Mouse (Mus musculus) midbrain, embryonic 13.5 days (tissue): ENCODE measurements around the gene Olfr107. TPM values are rescaled to one million over a fixed set of nuclear protein-coding genes. Genes with fewer than 3 reads are reported as not detected.

Source experiments
- ATAC-seq: fragments of 200-750 bp; cut with Nextera tagmentation; 2 replicates; pipeline ENCODE4 v1.8.0; 2017; ENCODE audit warnings: mild to moderate bottlenecking, moderate TSS enrichment, moderate library complexity
- H3K27ac ChIP-seq: fragments of 300-500 bp; sonication (generic); 2 replicates; pipeline ENCODE4 v1.5.1; 2015; ENCODE audit warnings: inconsistent platforms, mild to moderate bottlenecking, moderate library complexity
- H3K27me3 ChIP-seq: fragments of 300-500 bp; sonication (generic); 2 replicates; pipeline ENCODE4 v1.6.1; 2015; ENCODE audit warnings: mild to moderate bottlenecking, inconsistent platforms
- H3K36me3 ChIP-seq: fragments of 300-500 bp; sonication (generic); 2 replicates; pipeline ENCODE4 v1.6.1; 2015; ENCODE audit warnings: mild to moderate bottlenecking, inconsistent platforms
- H3K4me1 ChIP-seq: fragments of 300-500 bp; sonication (generic); replicated peaks from 2 replicates; pipeline ENCODE4 v1.6.1; 2015; ENCODE audit warnings: inconsistent platforms
- H3K4me2 ChIP-seq: fragments of 300-500 bp; sonication (generic); replicated peaks from 2 replicates; pipeline ENCODE4 v1.6.1; 2015; ENCODE audit warnings: moderate library complexity, mild to moderate bottlenecking, inconsistent platforms
- H3K4me3 ChIP-seq: fragments of 300-500 bp; sonication (generic); replicated peaks from 2 replicates; pipeline ENCODE4 v1.5.1; 2015; ENCODE audit warnings: mild to moderate bottlenecking, inconsistent platforms
- H3K9ac ChIP-seq: fragments of 300-500 bp; sonication (generic); replicated peaks from 2 replicates; pipeline ENCODE4 v1.6.1; 2015; ENCODE audit warnings: mild to moderate bottlenecking, inconsistent platforms
- H3K9me3 ChIP-seq: fragments of 300-500 bp; sonication (generic); 2 replicates; pipeline ENCODE4 v1.6.1; 2016; ENCODE audit warnings: mild to moderate bottlenecking, inconsistent platforms
- WGBS: fragments of 180-500 bp; shearing (Covaris S2); methylation state at CpG from one replicate; pipeline ENCODE4 v1.1.7; 2015; 5-methylcytosine and 5-hydroxymethylcytosine counted together
- polyA plus RNA-seq: library from polyadenylated mRNA; unstranded; fragments of >200 nt; fragmentation: Nextera tagmentation; extraction: Ambion mirVana; gene quantifications from 2 replicates; pipeline ENCODE4 v1.2.1, GENCODE M21; 2015

Olfr107 gene
- polyA plus RNA-seq: not detected in 2 replicates

DNA sequence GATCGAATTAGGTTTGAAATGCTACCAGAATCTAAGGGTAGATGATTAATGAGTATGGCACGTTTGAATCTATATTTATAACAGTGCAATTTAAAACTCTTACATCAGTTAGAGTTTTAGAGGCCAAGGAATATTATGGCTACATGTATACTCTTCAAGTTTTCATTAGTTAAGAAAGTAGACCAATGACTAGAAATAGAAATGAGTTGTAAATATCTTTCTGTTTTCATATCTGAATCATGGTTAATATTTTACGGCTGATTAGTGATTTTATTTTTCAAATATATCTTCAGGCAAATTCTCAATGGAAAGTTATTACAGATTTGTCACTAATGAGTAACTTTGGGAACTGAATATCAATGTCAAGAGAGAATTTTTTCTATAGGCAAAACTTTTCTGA lies at the start of gene Olfr107:
TSS of gene Olfr107 (plus strand) at position 301 of the 400 bp plus-strand sequence.
- Histone ChIP-seq H3K4me1 (no peaks in the 10 kb centered on the region), H3K27ac (no peak within 1 kb of the TSS), H3K9ac (no peak within 1 kb of the TSS), H3K4me3 (no peak within 1 kb of the TSS), H3K9me3 (no peaks in the 10 kb centered on the region), H3K27me3 (no peaks in the 10 kb centered on the region), H3K4me2 (no peak within 1 kb of the TSS), H3K36me3 (no peaks in the 10 kb centered on the region)
- ATAC-seq: no peak
- WGBS: 84% methylated on average over 3 of the region's 3 CpGs

DNA sequence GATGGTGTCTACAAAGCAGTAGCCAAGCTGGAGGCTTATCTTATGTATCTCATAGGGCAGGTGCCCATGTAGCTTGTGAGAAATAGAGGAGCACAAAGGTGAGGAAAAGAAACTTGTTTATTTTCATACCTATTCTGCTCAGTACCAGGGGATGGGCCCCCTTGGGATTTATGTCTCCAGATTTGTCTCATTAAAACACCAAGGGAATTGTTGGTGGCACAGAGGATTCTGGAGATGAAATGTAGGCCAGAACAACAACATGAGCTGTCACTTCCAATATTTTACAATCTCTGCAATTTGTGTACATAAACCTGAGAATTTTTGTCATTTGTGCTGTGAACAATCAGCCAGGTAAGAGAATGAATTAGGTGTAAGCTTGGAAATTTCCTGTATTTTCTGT lies 39.7 kb upstream of the Olfr107 start, which contains the start of gene Olfr104-ps:
TSS of gene Olfr104-ps (plus strand) at position 301 of the 400 bp plus-strand sequence.
- H3K9me3 ChIP-seq: no peaks in the 10 kb centered on the region
- H3K4me1 ChIP-seq: no peaks in the 10 kb centered on the region
- H3K4me3 ChIP-seq: no peak within 1 kb of the TSS
- ATAC-seq: no peak
- no peaks in the 10 kb centered on the region for H3K36me3 ChIP-seq
- H3K9ac ChIP-seq: no peak within 1 kb of the TSS
- H3K27ac ChIP-seq: no peak within 1 kb of the TSS
- H3K27me3 ChIP-seq: no peaks in the 10 kb centered on the region
- H3K4me2 ChIP-seq: no peak within 1 kb of the TSS

DNA sequence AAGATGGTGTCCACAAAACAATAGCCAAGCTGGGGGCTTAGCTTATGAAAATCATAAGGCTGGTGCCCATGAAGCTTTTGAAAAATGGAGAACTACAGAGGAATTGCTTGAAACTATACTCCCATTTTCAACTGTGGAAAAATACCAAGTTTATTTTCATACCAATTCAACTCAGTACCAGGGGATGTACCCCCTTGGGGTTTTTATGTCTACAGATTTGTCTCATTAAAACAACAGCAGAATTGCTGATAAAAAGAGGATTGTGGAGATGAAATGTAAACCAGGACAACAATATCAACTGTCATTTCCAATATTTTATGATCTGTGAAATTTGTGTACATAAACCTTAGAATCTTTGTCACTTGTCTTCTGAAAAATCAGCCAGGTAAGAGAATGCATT lies 20.3 kb upstream of the Olfr107 start, which contains the start of gene Olfr105-ps:
TSS of gene Olfr105-ps (plus strand) at position 301 of the 400 bp plus-strand sequence.
- no peak within 1 kb of the TSS for H3K4me2 ChIP-seq
- ATAC-seq: no peak
- H3K36me3 ChIP-seq: no peaks in the 10 kb centered on the region
- H3K27ac ChIP-seq: no peak within 1 kb of the TSS
- no peaks in the 10 kb centered on the region for H3K4me1 ChIP-seq
- no peaks in the 10 kb centered on the region for H3K9me3 ChIP-seq
- H3K27me3 ChIP-seq: no peaks in the 10 kb centered on the region
- no peak within 1 kb of the TSS for H3K9ac ChIP-seq
- no peak within 1 kb of the TSS for H3K4me3 ChIP-seq

DNA sequence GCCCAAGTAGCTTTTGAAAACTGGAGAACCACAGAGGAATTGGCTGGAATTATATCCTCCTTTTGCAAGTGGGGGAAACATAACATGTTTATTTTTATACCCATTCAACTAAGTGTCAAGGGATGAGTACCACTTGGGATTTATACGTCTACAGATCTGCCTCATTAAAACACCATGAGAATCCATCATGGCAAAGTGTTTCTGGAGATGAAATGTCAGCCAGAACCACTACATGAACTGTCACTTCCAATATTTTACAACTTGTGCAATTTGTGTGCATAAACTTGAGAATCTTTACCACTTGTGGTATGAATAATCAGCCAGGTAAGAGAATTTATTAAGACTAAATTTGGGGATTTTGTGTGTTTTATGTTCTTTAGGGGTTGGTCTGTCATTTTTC lies 8.9 kb upstream of the Olfr107 start, which contains the start of gene Olfr106-ps:
TSS of gene Olfr106-ps (plus strand) at position 301 of the 400 bp plus-strand sequence.
- ATAC-seq: no peak
- WGBS: 71% methylated on average over 1 of the region's 1 CpGs

DNA sequence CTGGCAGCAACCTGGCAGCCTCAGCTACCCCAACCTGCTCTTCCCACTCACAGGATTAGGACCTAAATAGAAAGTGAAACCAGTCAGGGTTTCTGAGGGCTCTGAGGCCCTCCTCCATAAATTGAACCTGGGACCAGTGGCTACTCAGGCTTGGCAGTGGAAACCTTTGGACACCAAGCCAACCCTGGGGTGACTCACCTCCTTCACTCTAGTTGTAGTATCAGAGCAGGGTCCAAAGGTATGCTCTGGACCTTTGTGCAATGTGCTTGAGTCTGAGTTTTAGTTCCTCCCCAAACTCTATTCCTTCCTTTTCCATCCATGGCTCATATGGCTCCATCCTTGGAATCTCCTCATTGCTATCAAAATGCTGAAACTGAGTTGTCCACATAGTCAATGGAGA lies 14.4 kb downstream of the Olfr107 start:
- Histone ChIP-seq H3K4me3 (no peak overlapping the region), H3K4me2 (no peak overlapping the region), H3K36me3 (no peaks in the 10 kb centered on the region), H3K9ac (no peak overlapping the region), H3K27ac (no peak overlapping the region), H3K4me1 (no peaks in the 10 kb centered on the region), H3K9me3 (peaks cover 3% of the 10 kb centered on the region; the same call in 1 of the 2 replicates), H3K27me3 (no peaks in the 10 kb centered on the region)
- no peak for ATAC-seq

More for the DNA sequence above, 8.9 kb upstream of the Olfr107 start, which contains the start of gene Olfr106-ps:
- no peak within 1 kb of the TSS for H3K4me3 ChIP-seq
- H3K36me3 ChIP-seq: no peaks in the 10 kb centered on the region
- H3K27ac ChIP-seq: no peak within 1 kb of the TSS
- H3K4me2 ChIP-seq: no peak within 1 kb of the TSS
- no peaks in the 10 kb centered on the region for H3K9me3 ChIP-seq
- no peak within 1 kb of the TSS for H3K9ac ChIP-seq
- H3K27me3 ChIP-seq: no peaks in the 10 kb centered on the region
- no peaks in the 10 kb centered on the region for H3K4me1 ChIP-seq

DNA sequence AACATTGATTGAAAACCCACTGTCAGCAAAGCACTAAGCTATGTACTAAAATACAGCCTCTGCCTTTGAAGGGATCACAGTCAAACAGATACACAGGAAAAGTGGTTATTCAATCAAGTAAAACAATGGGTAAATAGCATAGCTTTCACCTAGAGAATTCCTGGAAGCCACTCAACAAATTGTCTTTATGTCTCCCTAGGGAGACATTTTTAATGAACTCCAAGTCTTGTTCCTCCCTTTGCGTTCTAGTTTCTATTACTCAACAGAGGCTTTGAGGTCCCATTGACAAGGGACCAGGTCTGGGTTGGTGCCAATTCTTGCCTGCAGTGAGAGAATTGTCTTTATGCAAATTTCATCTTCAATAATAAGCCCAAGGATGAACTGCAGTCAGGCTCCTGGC lies 46.2 kb downstream of the Olfr107 start, which contains the start of gene Olfr108:
TSS of gene Olfr108 (plus strand) at position 301 of the 400 bp plus-strand sequence.
- H3K36me3 ChIP-seq: no peaks in the 10 kb centered on the region
- no peak within 1 kb of the TSS for H3K4me3 ChIP-seq
- H3K27ac ChIP-seq: no peak within 1 kb of the TSS
- no peaks in the 10 kb centered on the region for H3K4me1 ChIP-seq
- H3K27me3 ChIP-seq: no peaks in the 10 kb centered on the region
- H3K9me3 ChIP-seq: no peaks in the 10 kb centered on the region
- H3K4me2 ChIP-seq: no peak within 1 kb of the TSS
- ATAC-seq: no peak
- 89% methylated on average over 1 of the region's 1 CpGs for WGBS
- H3K9ac ChIP-seq: no peak within 1 kb of the TSS

Other genes starting within 250 kb of the Olfr107 start
- not detected in 2 replicates for gene Olfr93, start 237.7 kb upstream of the Olfr107 start, polyA plus RNA-seq
- not detected in 2 replicates for gene Ubd, start 205.3 kb upstream of the Olfr107 start, polyA plus RNA-seq
- gene Olfr94, start 198.2 kb upstream of the Olfr107 start, polyA plus RNA-seq: not detected in 2 replicates
- not detected in 2 replicates for gene Olfr95, start 186.1 kb upstream of the Olfr107 start, polyA plus RNA-seq
- gene Olfr96, start 179.1 kb upstream of the Olfr107 start, polyA plus RNA-seq: not detected in 2 replicates
- gene Olfr97, start 161.9 kb upstream of the Olfr107 start, polyA plus RNA-seq: not detected in 2 replicates
- not detected in 2 replicates for gene Olfr98, start 135.5 kb upstream of the Olfr107 start, polyA plus RNA-seq
- 0.54 and 1.1 TPM in 2 replicates for gene H2-M3, start 129.0 kb upstream of the Olfr107 start, polyA plus RNA-seq
- not detected in 2 replicates for gene Olfr99, start 115.8 kb upstream of the Olfr107 start, polyA plus RNA-seq
- gene Olfr101, start 94.9 kb upstream of the Olfr107 start, polyA plus RNA-seq: not detected in 2 replicates
- not detected in 2 replicates for gene Olfr102, start 82.2 kb upstream of the Olfr107 start, polyA plus RNA-seq
- gene Olfr103, start 59.5 kb upstream of the Olfr107 start, polyA plus RNA-seq: not detected in 2 replicates
- not detected in 2 replicates for gene Olfr104-ps, start 39.6 kb upstream of the Olfr107 start, polyA plus RNA-seq
- gene Olfr105-ps, start 20.2 kb upstream of the Olfr107 start, polyA plus RNA-seq: not detected in 2 replicates
- gene Olfr106-ps, start 8.8 kb upstream of the Olfr107 start, polyA plus RNA-seq: not detected in 2 replicates
- gene Olfr108, start 46.3 kb downstream of the Olfr107 start, polyA plus RNA-seq: not detected in 2 replicates
- not detected in 2 replicates for gene Olfr109, start 59.7 kb downstream of the Olfr107 start, polyA plus RNA-seq
- not detected in 2 replicates for gene H2-M2, start 84.3 kb downstream of the Olfr107 start, polyA plus RNA-seq
- gene Olfr110, start 93.2 kb downstream of the Olfr107 start, polyA plus RNA-seq: not detected in 2 replicates
- gene Olfr111, start 108.8 kb downstream of the Olfr107 start, polyA plus RNA-seq: not detected in 2 replicates
- gene Olfr112, start 170.2 kb downstream of the Olfr107 start, polyA plus RNA-seq: not detected in 2 replicates
- gene Olfr113, start 178.4 kb downstream of the Olfr107 start, polyA plus RNA-seq: not detected in 2 replicates
- gene Olfr114, start 193.5 kb downstream of the Olfr107 start, polyA plus RNA-seq: not detected in 2 replicates
- not detected in 2 replicates for gene Olfr115, start 227.9 kb downstream of the Olfr107 start, polyA plus RNA-seq
- not detected in 2 replicates for gene Olfr116, start 228.0 kb downstream of the Olfr107 start, polyA plus RNA-seq